Mouse (Mus musculus) embryonic fibroblast, embryonic 13.5 days (primary cell): ENCODE data around the gene Cyp26b1.

Experiments used
- CTCF ChIP-seq: IDR thresholded peaks from 2 replicates; pipeline ENCODE4 v1.5.1; 2011; ENCODE audit warnings: mild to moderate bottlenecking, control low read depth, low read length, moderate library complexity, borderline replicate concordance; ENCODE audit not compliant: insufficient read depth
- POLR2A ChIP-seq: IDR thresholded peaks from 2 replicates; pipeline ENCODE4 v1.6.1; 2011; ENCODE audit warnings: low read depth, mild to moderate bottlenecking, control low read depth, low read length, moderate library complexity

GRCm38 (mm10) chr6:84582826-84583225 lies 10.9 kb downstream of the Cyp26b1 start:
- TF ChIP-seq POLR2A (no peak), CTCF (no peak)
